Mouse (Mus musculus) megakaryocyte, adult 5-6 weeks (primary cell): ENCODE measurements at regions not wholly inside any gene's neighbourhood (a gene's known extent, or its start where the extent isn't known, plus 50 kb on each side); places are given as distances from the start of the nearest gene placed in this dataset.

Experiments used
- ATAC-seq: 2 replicates; pipeline ENCODE4 v1.8.0; 2016; ENCODE audit warnings: mild to moderate bottlenecking, inconsistent platforms; ENCODE audit not compliant: poor library complexity, severe bottlenecking

DNA sequence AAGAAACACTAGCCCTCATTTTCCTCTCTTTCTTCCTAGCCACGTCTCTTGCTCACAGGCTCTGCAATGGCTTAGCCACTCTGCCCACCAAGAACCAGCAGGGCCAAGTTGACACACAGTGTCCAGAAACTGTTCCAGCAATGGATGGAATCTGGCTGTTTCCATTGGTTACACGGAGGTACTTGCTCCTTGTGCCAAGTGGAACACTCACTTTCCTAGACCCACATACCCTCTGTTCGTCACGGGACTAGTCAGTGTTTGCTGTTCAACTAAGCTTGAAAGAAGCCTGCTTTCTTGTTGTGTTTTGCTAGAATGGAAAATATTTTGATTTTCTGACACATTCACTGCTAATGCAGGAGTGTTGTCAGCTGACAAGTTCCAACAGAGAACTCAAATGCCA, 575.7 kb upstream of the Gulo start:
- ATAC-seq: no peak

GRCm38 (mm10) chr14:66579904-66580492, 571.0 kb upstream of the Gulo start:
- no peak for ATAC-seq

DNA sequence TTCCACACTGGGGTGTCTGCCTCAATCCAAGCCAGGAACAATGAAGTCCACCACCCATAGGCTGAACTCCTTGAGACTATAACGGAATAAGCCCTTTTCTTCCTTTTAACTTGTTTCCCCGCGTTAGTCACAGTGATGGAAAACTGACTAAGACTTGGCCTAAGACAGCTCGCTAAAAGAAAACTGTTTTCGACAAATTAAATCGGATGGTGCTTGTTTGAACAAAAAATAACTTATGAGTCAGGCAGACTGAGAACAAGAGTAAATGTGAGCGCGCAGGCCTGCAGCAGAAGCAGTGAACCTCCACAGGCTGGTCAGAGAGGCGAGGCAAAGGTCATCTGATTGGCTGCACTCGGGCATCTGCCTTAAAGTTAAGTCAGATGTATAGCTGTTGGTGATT, 557.6 kb upstream of the Gulo start:
- ATAC-seq: no peak

DNA sequence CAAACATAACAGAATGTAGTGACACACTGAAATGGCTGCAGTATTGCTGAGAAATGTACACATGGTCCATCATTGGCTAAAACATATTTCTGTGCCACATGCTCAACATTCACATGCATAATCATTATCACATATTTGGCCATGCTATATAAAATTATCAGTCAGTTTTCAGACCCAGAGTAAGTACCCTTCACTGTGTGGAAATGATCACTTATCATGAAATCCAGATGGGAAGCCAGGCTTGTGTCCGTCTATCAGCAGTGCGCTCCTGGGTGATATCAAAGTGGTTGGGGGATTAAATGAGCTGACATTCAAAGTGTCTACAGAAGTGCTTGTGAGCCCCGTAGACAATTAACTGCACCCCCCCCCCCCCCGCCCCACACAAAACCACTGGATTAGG, 553.7 kb upstream of the Gulo start:
- ATAC-seq: no peak

DNA sequence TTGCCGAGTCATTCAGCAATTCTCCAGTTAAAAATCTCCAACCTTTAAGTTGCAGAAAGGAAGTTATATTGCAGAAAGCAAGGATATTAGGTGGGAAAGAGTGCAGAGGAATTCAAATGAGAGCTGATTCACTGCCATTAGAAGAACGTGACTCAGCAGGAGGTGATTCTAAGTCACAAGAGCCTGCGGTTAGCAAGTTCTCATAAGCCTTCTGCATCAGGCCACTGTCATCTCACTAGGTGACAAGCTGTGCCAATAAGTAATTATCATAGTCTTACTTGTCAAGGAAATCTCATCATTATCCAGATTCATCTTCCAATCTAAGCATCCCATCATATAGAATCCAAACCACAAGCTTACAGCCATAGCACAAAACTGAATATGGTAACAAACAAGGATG, 552.7 kb upstream of the Gulo start:
- ATAC-seq: peak; percentile 67

DNA sequence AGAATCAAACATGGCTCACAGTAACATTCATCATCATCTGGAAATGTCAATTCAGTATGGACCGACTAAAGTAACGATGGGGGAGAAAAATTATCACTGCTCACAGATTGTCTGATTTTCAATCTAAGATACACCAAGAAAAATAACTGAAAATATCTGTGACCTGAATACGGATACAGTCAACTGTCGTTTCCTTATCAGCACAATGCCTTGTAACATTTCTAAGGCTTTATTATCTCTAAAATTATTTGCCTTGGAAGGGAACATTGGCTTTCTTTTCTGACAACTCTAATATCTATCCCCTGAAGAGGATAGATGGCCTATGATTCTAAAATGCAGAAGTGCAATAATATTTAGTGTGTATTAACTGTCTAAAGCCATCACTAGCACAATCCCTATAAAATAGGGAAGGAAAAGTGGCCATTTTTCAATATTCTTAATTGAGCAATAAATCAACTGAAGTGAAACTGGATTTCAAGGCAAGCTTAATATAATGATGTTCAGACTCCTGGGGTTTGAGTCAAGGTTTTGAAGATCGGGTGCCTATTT, 552.1 kb upstream of the Gulo start:
- ATAC-seq: peak; percentile 77

GRCm38 (mm10) chr14:66558393-66558792, 549.4 kb upstream of the Gulo start:
- ATAC-seq: no peak

GRCm38 (mm10) chr14:66557631-66558030, 548.6 kb upstream of the Gulo start:
- no peak for ATAC-seq

- ATAC-seq: no peak
Observed at GRCm38 (mm10) chr14:66538498-66538897, 529.5 kb upstream of the Gulo start.

GRCm38 (mm10) chr14:66534671-66535070, 525.7 kb upstream of the Gulo start:
- no peak for ATAC-seq

GRCm38 (mm10) chr14:66528135-66528534, 519.1 kb upstream of the Gulo start:
- ATAC-seq: no peak

- ATAC-seq: no peak
Observed at GRCm38 (mm10) chr14:66527061-66527460, 518.1 kb upstream of the Gulo start.

GRCm38 (mm10) chr14:66522856-66523400, 513.9 kb upstream of the Gulo start:
- no peak for ATAC-seq

GRCm38 (mm10) chr14:66521836-66522629, 513.0 kb upstream of the Gulo start:
- ATAC-seq: no peak

GRCm38 (mm10) chr14:66516770-66517169, 507.8 kb upstream of the Gulo start:
- ATAC-seq: no peak

GRCm38 (mm10) chr14:66510750-66511149, 501.7 kb upstream of the Gulo start:
- ATAC-seq: no peak

- ATAC-seq: no peak
Observed at GRCm38 (mm10) chr14:66510218-66510617, 501.2 kb upstream of the Gulo start.

GRCm38 (mm10) chr14:66509706-66510105, 500.7 kb upstream of the Gulo start:
- no peak for ATAC-seq

DNA sequence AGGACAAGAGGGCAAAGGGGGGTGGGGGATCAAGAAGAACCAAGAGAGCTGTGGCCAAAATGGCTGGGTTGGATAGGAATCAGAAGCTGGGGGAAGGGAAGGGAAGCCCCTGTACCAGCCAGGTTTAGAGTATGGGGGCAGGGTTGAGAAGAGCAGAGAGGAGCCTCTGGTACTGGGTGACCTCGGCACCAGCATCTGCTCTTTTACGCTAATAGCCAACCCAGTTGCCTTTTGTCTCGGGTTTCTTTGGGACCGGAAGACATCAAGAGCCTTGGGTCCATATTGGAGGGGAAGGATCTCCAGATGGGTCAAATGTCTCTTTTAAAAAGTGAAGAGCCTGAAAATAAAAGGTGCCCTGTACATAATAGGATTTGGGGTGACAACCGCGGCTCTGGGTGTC, 493.0 kb upstream of the Gulo start:
- no peak for ATAC-seq

DNA sequence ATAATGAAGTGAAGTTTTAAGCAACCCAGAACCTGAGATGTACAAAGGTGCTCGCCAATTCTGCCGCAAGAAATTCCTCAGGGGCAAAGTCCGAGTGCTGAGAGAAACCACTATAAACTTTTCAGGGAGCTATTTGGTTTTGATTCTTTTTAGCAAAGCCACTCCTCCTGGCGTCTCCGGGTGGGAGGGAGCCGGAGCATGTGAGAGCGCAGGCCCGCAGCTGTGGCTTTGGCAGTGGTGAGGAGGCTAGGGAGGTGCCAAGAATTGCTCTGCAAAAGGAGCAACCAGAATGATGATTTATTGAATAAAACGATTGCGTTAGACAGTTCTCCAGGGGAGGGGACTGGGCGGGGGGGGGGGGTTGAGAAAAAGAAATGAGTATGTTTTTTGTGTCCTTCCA, 490.9 kb upstream of the Gulo start:
- ATAC-seq: no peak

- ATAC-seq: no peak
Observed at GRCm38 (mm10) chr14:66495146-66495545, 486.1 kb upstream of the Gulo start.

- no peak for ATAC-seq
Observed at GRCm38 (mm10) chr14:66494518-66494923, 485.5 kb upstream of the Gulo start.
